Mouse (Mus musculus): ENCODE data around the gene Rnf148.

GRCm38 (mm10) chr6:23634016-23634415 lies 20.9 kb downstream of the Rnf148 start:
- TF ChIP-seq POLR2A (IDR thresholded peaks at IDR 0.05; ENCODE audit: low read depth, low read length) = no peak
- no peak for TF ChIP-seq CTCF (IDR thresholded peaks at IDR 0.05; ENCODE audit: extremely low read depth, insufficient read length, insufficient replicate concordance, low read depth, low read length)

All from small intestine, adult 2 months (tissue).